Mouse (Mus musculus) bone marrow macrophage, adult 2 months (primary cell): ENCODE data around the gene Ncapd2.

ENCODE experiments used
- CTCF ChIP-seq: IDR thresholded peaks from 2 replicates; pipeline ENCODE4 v1.5.1; 2012; ENCODE audit warnings: low read depth, mild to moderate bottlenecking, low read length, moderate library complexity
- POLR2A ChIP-seq: IDR thresholded peaks from 2 replicates; pipeline ENCODE4 v1.6.1; 2012; ENCODE audit warnings: mild to moderate bottlenecking, low read depth, low read length, borderline replicate concordance

GRCm38 (mm10) chr6:125153018-125153389 is 38.5 kb downstream of the Ncapd2 start:
- TF ChIP-seq POLR2A: no peak
- no peak for TF ChIP-seq CTCF
